Mouse (Mus musculus): Measurements from ENCODE around the gene Adad2. TPM values are rescaled to one million over a fixed set of nuclear protein-coding genes. Genes with fewer than 3 reads are reported as not detected.

Adad2 gene
- polyA plus RNA-seq, 1 experiment from 2014 or later: not detected

- H3K4me3 ChIP-seq (ENCODE audit: low read depth, low read length): peak overlapping the region; percentile 86
- H3K4me2 ChIP-seq (ENCODE audit: low read depth, low read length): peak overlapping the region; percentile 89
- H3K27ac ChIP-seq (ENCODE audit: low read length): peak overlapping the region; percentile 85
- H3K36me3 ChIP-seq (ENCODE audit: control insufficient read depth, insufficient read depth): peaks cover 13% of the 10 kb centered on the region; the same call in 1 of the 2 replicates
- peak; percentile 47 for ATAC-seq (ENCODE audit: low read depth)
- H3K4me1 ChIP-seq (ENCODE audit: control insufficient read depth, low read depth, low read length): peaks cover 15% of the 10 kb centered on the region
- H3K27me3 ChIP-seq (ENCODE audit: control insufficient read depth, insufficient read depth, low read depth, low read length): no peaks in the 10 kb centered on the region
- H3K9ac ChIP-seq (ENCODE audit: low read depth, low read length): peak overlapping the region; percentile 90
- 0 out of 2 replicates have a peak, but pooled peaks cover 3% of the 10 kb centered on the region for H3K9me3 ChIP-seq (replicated peaks; ENCODE audit: control insufficient read depth, low read length)
- WGBS (ENCODE audit: insufficient replicate concordance): 14% methylated on average over 12 of the region's 12 CpGs
Observed at GRCm38 (mm10) chr8:119604398-119604803, 8.1 kb upstream of the Adad2 start.

GRCm38 (mm10) chr8:119604996-119605395, 7.6 kb upstream of the Adad2 start, which contains the start of gene Taf1c:
Gene Taf1c, minus strand, starts transcription at chr8:119605222.
- WGBS (ENCODE audit: insufficient replicate concordance): under 1% methylated on average over 23 of the region's 23 CpGs
- peak within 1 kb of the TSS; percentile 86 for H3K4me3 ChIP-seq (ENCODE audit: low read depth, low read length)
- peaks cover 15% of the 10 kb centered on the region for H3K4me1 ChIP-seq (ENCODE audit: control insufficient read depth, low read depth, low read length)
- H3K9me3 ChIP-seq (replicated peaks; ENCODE audit: control insufficient read depth, low read length): 0 out of 2 replicates have a peak, but pooled peaks cover 3% of the 10 kb centered on the region
- peak within 1 kb of the TSS; percentile 90 for H3K9ac ChIP-seq (ENCODE audit: low read depth, low read length)
- H3K27ac ChIP-seq (ENCODE audit: low read length): peak within 1 kb of the TSS; percentile 85
- H3K27me3 ChIP-seq (ENCODE audit: control insufficient read depth, insufficient read depth, low read depth, low read length): no peaks in the 10 kb centered on the region
- H3K4me2 ChIP-seq (ENCODE audit: low read depth, low read length): peak within 1 kb of the TSS; percentile 89
- peaks cover 12% of the 10 kb centered on the region; the same call in 1 of the 2 replicates for H3K36me3 ChIP-seq (ENCODE audit: control insufficient read depth, insufficient read depth)
- peak; percentile 90 for ATAC-seq (ENCODE audit: low read depth)

GRCm38 (mm10) chr8:119606224-119606623, 6.3 kb upstream of the Adad2 start:
- no peak overlapping the region for H3K27ac ChIP-seq (ENCODE audit: low read length)
- peaks cover 15% of the 10 kb centered on the region for H3K4me1 ChIP-seq (ENCODE audit: control insufficient read depth, low read depth, low read length)
- no peak for ATAC-seq (ENCODE audit: low read depth)
- H3K9me3 ChIP-seq (replicated peaks; ENCODE audit: control insufficient read depth, low read length): 0 out of 2 replicates have a peak, but pooled peaks cover 3% of the 10 kb centered on the region
- 62% methylated on average over 2 of the region's 2 CpGs for WGBS (ENCODE audit: insufficient replicate concordance)
- H3K9ac ChIP-seq (ENCODE audit: low read depth, low read length): no peak overlapping the region
- no peak overlapping the region for H3K4me2 ChIP-seq (ENCODE audit: low read depth, low read length)
- no peaks in the 10 kb centered on the region for H3K27me3 ChIP-seq (ENCODE audit: control insufficient read depth, insufficient read depth, low read depth, low read length)
- H3K36me3 ChIP-seq (ENCODE audit: control insufficient read depth, insufficient read depth): peaks cover 9% of the 10 kb centered on the region; the same call in 1 of the 2 replicates
- H3K4me3 ChIP-seq (ENCODE audit: low read depth, low read length): no peak overlapping the region

GRCm38 (mm10) chr8:119615096-119615495, 2.5 kb downstream of the Adad2 start:
- H3K36me3 ChIP-seq (ENCODE audit: control insufficient read depth, insufficient read depth): no peaks in the 10 kb centered on the region
- H3K27me3 ChIP-seq (ENCODE audit: control insufficient read depth, insufficient read depth, low read depth, low read length): no peaks in the 10 kb centered on the region
- H3K9ac ChIP-seq (ENCODE audit: low read depth, low read length): no peak overlapping the region
- ATAC-seq (ENCODE audit: low read depth): no peak
- no peaks in the 10 kb centered on the region for H3K9me3 ChIP-seq (replicated peaks; ENCODE audit: control insufficient read depth, low read length)
- 61% methylated on average over 14 of the region's 14 CpGs for WGBS (ENCODE audit: insufficient replicate concordance)
- H3K4me2 ChIP-seq (ENCODE audit: low read depth, low read length): no peak overlapping the region
- no peaks in the 10 kb centered on the region for H3K4me1 ChIP-seq (ENCODE audit: control insufficient read depth, low read depth, low read length)
- H3K4me3 ChIP-seq (ENCODE audit: low read depth, low read length): no peak overlapping the region
- no peak overlapping the region for H3K27ac ChIP-seq (ENCODE audit: low read length)

- H3K27me3 ChIP-seq (ENCODE audit: control insufficient read depth, insufficient read depth, low read depth, low read length): no peaks in the 10 kb centered on the region
- H3K27ac ChIP-seq (ENCODE audit: low read length): no peak overlapping the region
- H3K36me3 ChIP-seq (ENCODE audit: control insufficient read depth, insufficient read depth): no peaks in the 10 kb centered on the region
- H3K9me3 ChIP-seq (replicated peaks; ENCODE audit: control insufficient read depth, low read length): no peaks in the 10 kb centered on the region
- no peak overlapping the region for H3K4me2 ChIP-seq (ENCODE audit: low read depth, low read length)
- H3K4me1 ChIP-seq (ENCODE audit: control insufficient read depth, low read depth, low read length): no peaks in the 10 kb centered on the region
- no peak overlapping the region for H3K9ac ChIP-seq (ENCODE audit: low read depth, low read length)
- no peak overlapping the region for H3K4me3 ChIP-seq (ENCODE audit: low read depth, low read length)
- ATAC-seq (ENCODE audit: low read depth): no peak
- WGBS (ENCODE audit: insufficient replicate concordance): 70% methylated on average over 7 of the region's 7 CpGs
Observed at GRCm38 (mm10) chr8:119616358-119616757, 3.8 kb downstream of the Adad2 start.

GRCm38 (mm10) chr8:119616811-119617210, 4.3 kb downstream of the Adad2 start:
- H3K9ac ChIP-seq (ENCODE audit: low read depth, low read length): no peak overlapping the region
- no peaks in the 10 kb centered on the region for H3K4me1 ChIP-seq (ENCODE audit: control insufficient read depth, low read depth, low read length)
- H3K4me2 ChIP-seq (ENCODE audit: low read depth, low read length): no peak overlapping the region
- no peak overlapping the region for H3K4me3 ChIP-seq (ENCODE audit: low read depth, low read length)
- WGBS (ENCODE audit: insufficient replicate concordance): 74% methylated on average over 4 of the region's 4 CpGs
- no peak overlapping the region for H3K27ac ChIP-seq (ENCODE audit: low read length)
- ATAC-seq (ENCODE audit: low read depth): no peak
- no peaks in the 10 kb centered on the region for H3K9me3 ChIP-seq (replicated peaks; ENCODE audit: control insufficient read depth, low read length)
- no peaks in the 10 kb centered on the region for H3K36me3 ChIP-seq (ENCODE audit: control insufficient read depth, insufficient read depth)
- no peaks in the 10 kb centered on the region for H3K27me3 ChIP-seq (ENCODE audit: control insufficient read depth, insufficient read depth, low read depth, low read length)

- H3K4me2 ChIP-seq (ENCODE audit: low read depth, low read length): no peak overlapping the region
- H3K4me1 ChIP-seq (ENCODE audit: control insufficient read depth, low read depth, low read length): no peaks in the 10 kb centered on the region
- ATAC-seq (ENCODE audit: low read depth): no peak
- H3K9me3 ChIP-seq (replicated peaks; ENCODE audit: control insufficient read depth, low read length): no peaks in the 10 kb centered on the region
- H3K4me3 ChIP-seq (ENCODE audit: low read depth, low read length): no peak overlapping the region
- no peak overlapping the region for H3K9ac ChIP-seq (ENCODE audit: low read depth, low read length)
- H3K27me3 ChIP-seq (ENCODE audit: control insufficient read depth, insufficient read depth, low read depth, low read length): no peaks in the 10 kb centered on the region
- no peak overlapping the region for H3K27ac ChIP-seq (ENCODE audit: low read length)
- no peaks in the 10 kb centered on the region for H3K36me3 ChIP-seq (ENCODE audit: control insufficient read depth, insufficient read depth)
- WGBS (ENCODE audit: insufficient replicate concordance): 77% methylated on average over 5 of the region's 5 CpGs
Observed at GRCm38 (mm10) chr8:119617586-119617985, 5.0 kb downstream of the Adad2 start.

- Histone ChIP-seq H3K27me3 (ENCODE audit: control insufficient read depth, insufficient read depth, low read depth, low read length) (no peaks in the 10 kb centered on the region), H3K9me3 (replicated peaks; ENCODE audit: control insufficient read depth, low read length) (no peaks in the 10 kb centered on the region)
- WGBS (ENCODE audit: insufficient replicate concordance): 38% methylated on average over 5 of the region's 5 CpGs
Observed at GRCm38 (mm10) chr8:119618887-119619286, 6.3 kb downstream of the Adad2 start.

GRCm38 (mm10) chr8:119620116-119620840, 7.7 kb downstream of the Adad2 start:
- H3K36me3 ChIP-seq (ENCODE audit: control insufficient read depth, insufficient read depth): no peaks in the 10 kb centered on the region
- H3K9ac ChIP-seq (ENCODE audit: low read depth, low read length): no peak overlapping the region
- H3K27ac ChIP-seq (ENCODE audit: low read length): no peak overlapping the region
- no peaks in the 10 kb centered on the region for H3K27me3 ChIP-seq (ENCODE audit: control insufficient read depth, insufficient read depth, low read depth, low read length)
- no peaks in the 10 kb centered on the region for H3K4me1 ChIP-seq (ENCODE audit: control insufficient read depth, low read depth, low read length)
- ATAC-seq (ENCODE audit: low read depth): no peak
- no peaks in the 10 kb centered on the region for H3K9me3 ChIP-seq (replicated peaks; ENCODE audit: control insufficient read depth, low read length)
- H3K4me2 ChIP-seq (ENCODE audit: low read depth, low read length): no peak overlapping the region
- WGBS (ENCODE audit: insufficient replicate concordance): 56% methylated on average over 6 of the region's 6 CpGs
- no peak overlapping the region for H3K4me3 ChIP-seq (ENCODE audit: low read depth, low read length)

More at GRCm38 (mm10) chr8:119618887-119619286, 6.3 kb downstream of the Adad2 start:
- Histone ChIP-seq H3K4me2 (ENCODE audit: low read depth, low read length) (no peak overlapping the region), H3K4me3 (ENCODE audit: low read depth, low read length) (no peak overlapping the region), H3K9ac (ENCODE audit: low read depth, low read length) (no peak overlapping the region), H3K36me3 (ENCODE audit: control insufficient read depth, insufficient read depth) (no peaks in the 10 kb centered on the region), H3K27ac (ENCODE audit: low read length) (no peak overlapping the region), H3K4me1 (ENCODE audit: control insufficient read depth, low read depth, low read length) (no peaks in the 10 kb centered on the region)
- no peak for ATAC-seq (ENCODE audit: low read depth)
